Mouse (Mus musculus) lung, embryonic 15.5 days (tissue): ENCODE results near the gene Nsg1. TPM values are rescaled to one million over a fixed set of nuclear protein-coding genes. Genes with fewer than 3 reads are reported as not detected.

Experiments
- ATAC-seq: fragments of 200-750 bp; cut with Nextera tagmentation; 2 replicates; pipeline ENCODE4 v1.8.0; 2017; ENCODE audit warnings: moderate number of reproducible peaks, borderline replicate concordance; ENCODE audit not compliant: low FRiP score, low TSS enrichment; ENCODE audit errors: extremely low read depth
- H3K27ac ChIP-seq: fragments of 300-500 bp; sonication (generic); 2 replicates; pipeline ENCODE4 v1.5.1; 2015; ENCODE audit warnings: moderate library complexity, mild to moderate bottlenecking, inconsistent platforms
- H3K27me3 ChIP-seq: fragments of 300-500 bp; sonication (generic); 2 replicates; pipeline ENCODE4 v1.6.1; 2015; ENCODE audit warnings: inconsistent platforms
- H3K36me3 ChIP-seq: fragments of 300-500 bp; sonication (generic); 2 replicates; pipeline ENCODE4 v1.6.1; 2015; ENCODE audit warnings: inconsistent platforms
- H3K4me1 ChIP-seq: fragments of 300-500 bp; sonication (generic); 2 replicates; pipeline ENCODE4 v1.6.1; 2015; ENCODE audit warnings: inconsistent platforms
- H3K4me2 ChIP-seq: fragments of 300-500 bp; sonication (generic); 2 replicates; pipeline ENCODE4 v1.6.1; 2015; ENCODE audit warnings: inconsistent platforms, mild to moderate bottlenecking, moderate library complexity
- H3K4me3 ChIP-seq: fragments of 300-500 bp; sonication (generic); 2 replicates; pipeline ENCODE4 v1.5.1; 2015; ENCODE audit warnings: mild to moderate bottlenecking, inconsistent platforms
- H3K9ac ChIP-seq: fragments of 300-500 bp; sonication (generic); 2 replicates; pipeline ENCODE4 v1.6.1; 2015; ENCODE audit warnings: inconsistent platforms
- H3K9me3 ChIP-seq: fragments of 300-500 bp; sonication (generic); 2 replicates; pipeline ENCODE4 v1.6.1; 2016; ENCODE audit warnings: inconsistent platforms
- WGBS: fragments of 180-500 bp; shearing (Covaris S2); methylation state at CpG from one replicate; pipeline ENCODE4 v1.1.7; 2015; 5-methylcytosine and 5-hydroxymethylcytosine counted together
- polyA plus RNA-seq: library from polyadenylated mRNA; unstranded; fragments of >200 nt; fragmentation: Nextera tagmentation; extraction: Ambion mirVana; gene quantifications from 2 replicates; pipeline ENCODE4 v1.2.1, GENCODE M21; 2015

Nsg1 gene
- polyA plus RNA-seq, 1 experiment from 2014 or later, result 70.1 TPM

DNA sequence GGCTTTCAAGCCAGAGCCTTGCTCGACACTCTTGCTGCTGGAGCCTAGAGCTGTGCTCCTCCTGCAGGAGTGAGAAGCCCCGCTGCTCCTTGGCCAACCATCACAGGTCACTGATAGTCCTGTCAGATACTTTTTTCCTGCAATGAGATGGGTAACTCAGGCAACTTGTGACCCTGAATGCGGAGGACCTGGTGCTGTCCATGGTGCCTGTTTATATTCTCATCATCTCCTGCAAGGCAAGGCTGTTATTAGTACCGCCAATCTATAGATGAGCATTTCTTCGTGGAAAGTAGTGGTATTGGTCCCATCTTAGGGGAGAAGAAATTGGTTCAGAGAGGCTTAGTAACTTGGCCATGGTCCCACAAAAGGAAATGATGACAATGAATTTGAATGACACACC, 14.1 kb upstream of the Nsg1 start:
- H3K4me2 ChIP-seq, result no peak overlapping the region
- no peaks in the 10 kb centered on the region for H3K4me1 ChIP-seq
- no peaks in the 10 kb centered on the region for H3K27me3 ChIP-seq
- H3K4me3 ChIP-seq, result no peak overlapping the region
- H3K9ac ChIP-seq, result no peak overlapping the region
- no peaks in the 10 kb centered on the region for H3K36me3 ChIP-seq
- H3K27ac ChIP-seq, result no peak overlapping the region
- H3K9me3 ChIP-seq, result no peaks in the 10 kb centered on the region
- no peak for ATAC-seq
- 34% methylated on average over 5 of the region's 5 CpGs for WGBS

- 70% methylated on average over 11 of the region's 11 CpGs for WGBS
These were observed 8.8 kb upstream of the Nsg1 start for GRCm38 (mm10) chr5:38168497-38168896.

GRCm38 (mm10) chr5:38158947-38159633, 617 bp downstream of the Nsg1 start:
- Histone ChIP-seq H3K4me2 (peak overlapping the region; percentile 84), H3K27ac (no peak overlapping the region), H3K9ac (peak overlapping the region; percentile 62), H3K36me3 (peaks cover 12% of the 10 kb centered on the region; the same call in 1 of the 2 replicates), H3K27me3 (peaks cover 34% of the 10 kb centered on the region), H3K9me3 (no peaks in the 10 kb centered on the region), H3K4me3 (peak overlapping the region; percentile 67), H3K4me1 (peaks cover 8% of the 10 kb centered on the region)
- ATAC-seq, result peak; percentile 75
- under 1% methylated on average over 75 of the region's 79 CpGs for WGBS

More at GRCm38 (mm10) chr5:38168497-38168896, 8.8 kb upstream of the Nsg1 start:
- H3K9ac ChIP-seq, result no peak overlapping the region
- no peak overlapping the region for H3K27ac ChIP-seq
- no peaks in the 10 kb centered on the region for H3K9me3 ChIP-seq
- no peaks in the 10 kb centered on the region for H3K36me3 ChIP-seq
- H3K4me3 ChIP-seq, result no peak overlapping the region
- H3K27me3 ChIP-seq, result no peaks in the 10 kb centered on the region
- no peak for ATAC-seq
- no peak overlapping the region for H3K4me2 ChIP-seq
- no peaks in the 10 kb centered on the region for H3K4me1 ChIP-seq

DNA sequence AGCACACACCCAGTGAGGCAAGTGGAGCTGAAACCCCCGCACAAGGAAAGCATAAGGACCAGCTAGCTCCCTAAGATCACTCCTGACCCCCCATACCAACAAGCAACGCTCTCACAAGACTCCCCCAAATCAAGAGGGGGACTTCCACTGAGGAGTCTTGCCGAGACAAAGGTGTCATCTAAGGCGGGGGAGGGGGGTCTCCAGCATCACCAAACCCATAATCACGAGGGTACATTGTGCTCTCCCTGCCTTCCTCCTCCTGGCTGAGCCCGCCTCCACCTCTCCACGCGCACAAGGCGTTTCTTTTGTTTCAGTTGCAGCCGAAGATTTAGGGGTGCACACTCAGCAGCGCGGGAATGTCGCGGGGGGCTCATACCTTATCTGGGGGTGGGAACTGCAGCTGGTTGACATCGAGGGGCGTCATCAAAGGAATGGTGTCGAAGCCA, 1.2 kb downstream of the Nsg1 start:
- peak; percentile 4; the same call in 1 of the 2 replicates for ATAC-seq
- peak overlapping the region; percentile 84 for H3K4me2 ChIP-seq
- H3K36me3 ChIP-seq, result peaks cover 12% of the 10 kb centered on the region; the same call in 1 of the 2 replicates
- peaks cover 34% of the 10 kb centered on the region for H3K27me3 ChIP-seq
- peak overlapping the region; percentile 67 for H3K4me3 ChIP-seq
- H3K27ac ChIP-seq, result no peak overlapping the region
- peaks cover 8% of the 10 kb centered on the region for H3K4me1 ChIP-seq
- 3% methylated on average over 16 of the region's 17 CpGs for WGBS
- H3K9me3 ChIP-seq, result no peaks in the 10 kb centered on the region
- H3K9ac ChIP-seq, result peak overlapping the region; percentile 62

DNA sequence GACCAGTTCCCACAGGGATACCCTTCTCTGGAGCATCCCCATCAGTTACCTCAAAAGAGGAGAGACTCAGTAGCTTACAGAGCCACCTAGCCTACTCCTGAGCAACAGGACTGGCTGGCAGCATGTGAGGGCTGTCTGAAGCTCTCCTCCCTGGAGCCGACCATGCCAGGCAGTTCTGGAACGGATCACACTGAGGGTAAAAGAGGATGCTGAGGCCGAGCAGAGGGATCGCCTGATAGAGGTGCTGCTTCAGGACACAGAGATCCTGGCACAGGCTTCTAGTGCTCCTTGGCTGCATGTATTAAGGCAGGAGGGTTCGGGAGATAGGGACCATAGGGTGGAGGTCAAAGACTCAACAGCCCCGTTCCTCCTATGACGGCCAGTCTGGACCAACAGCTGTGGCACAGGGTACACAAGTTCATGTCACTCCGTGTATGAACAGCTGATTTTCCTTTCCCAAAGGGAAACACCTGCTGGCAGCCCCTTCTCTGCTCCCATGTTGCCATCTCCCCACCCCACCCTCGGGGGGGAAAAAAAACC, 2.2 kb downstream of the Nsg1 start:
- Histone ChIP-seq H3K27me3 (peaks cover 34% of the 10 kb centered on the region), H3K9ac (no peak overlapping the region), H3K9me3 (no peaks in the 10 kb centered on the region), H3K4me1 (peaks cover 8% of the 10 kb centered on the region), H3K27ac (no peak overlapping the region), H3K4me3 (0 out of 2 replicates have a peak overlapping the region, but pooled peaks have one; percentile 67), H3K4me2 (peak overlapping the region; percentile 84; the same call in 1 of the 2 replicates), H3K36me3 (peaks cover 12% of the 10 kb centered on the region; the same call in 1 of the 2 replicates)
- ATAC-seq, result no peak
- 57% methylated on average over 9 of the region's 9 CpGs for WGBS

- Histone ChIP-seq H3K36me3 (peaks cover 20% of the 10 kb centered on the region; the same call in 1 of the 2 replicates), H3K4me3 (no peak overlapping the region), H3K27ac (no peak overlapping the region), H3K9ac (no peak overlapping the region), H3K4me1 (no peaks in the 10 kb centered on the region), H3K9me3 (no peaks in the 10 kb centered on the region), H3K4me2 (no peak overlapping the region), H3K27me3 (no peaks in the 10 kb centered on the region; the same call in none of the 2 replicates)
- no peak for ATAC-seq
- WGBS, result 77% methylated on average over 5 of the region's 5 CpGs
These were observed 6.1 kb downstream of the Nsg1 start for GRCm38 (mm10) chr5:38153636-38154035.

- H3K9ac ChIP-seq, result no peak overlapping the region
- no peak for ATAC-seq
- H3K4me2 ChIP-seq, result no peak overlapping the region
- H3K9me3 ChIP-seq, result no peaks in the 10 kb centered on the region
- no peaks in the 10 kb centered on the region for H3K27me3 ChIP-seq
- peaks cover 20% of the 10 kb centered on the region; the same call in 1 of the 2 replicates for H3K36me3 ChIP-seq
- H3K4me1 ChIP-seq, result no peaks in the 10 kb centered on the region
- no peak overlapping the region for H3K4me3 ChIP-seq
- 79% methylated on average over 10 of the region's 10 CpGs for WGBS
- no peak overlapping the region for H3K27ac ChIP-seq
These were observed 7.3 kb downstream of the Nsg1 start for GRCm38 (mm10) chr5:38152201-38153108.

GRCm38 (mm10) chr5:38151264-38151663, 8.4 kb downstream of the Nsg1 start:
- Histone ChIP-seq H3K4me3 (no peak overlapping the region), H3K27ac (no peak overlapping the region), H3K36me3 (peaks cover 18% of the 10 kb centered on the region; the same call in 1 of the 2 replicates), H3K4me2 (no peak overlapping the region), H3K4me1 (no peaks in the 10 kb centered on the region), H3K9me3 (no peaks in the 10 kb centered on the region), H3K27me3 (no peaks in the 10 kb centered on the region), H3K9ac (no peak overlapping the region)
- 51% methylated on average over 3 of the region's 3 CpGs for WGBS
- no peak for ATAC-seq

- no peak overlapping the region for H3K4me2 ChIP-seq
- no peak overlapping the region for H3K9ac ChIP-seq
- no peaks in the 10 kb centered on the region for H3K9me3 ChIP-seq
- H3K4me3 ChIP-seq, result no peak overlapping the region
- no peak for ATAC-seq
- peaks cover 8% of the 10 kb centered on the region; the same call in 1 of the 2 replicates for H3K36me3 ChIP-seq
- H3K27ac ChIP-seq, result no peak overlapping the region
- 67% methylated on average over 6 of the region's 6 CpGs for WGBS
- H3K4me1 ChIP-seq, result no peaks in the 10 kb centered on the region
- H3K27me3 ChIP-seq, result no peaks in the 10 kb centered on the region
These were observed 13.2 kb downstream of the Nsg1 start for GRCm38 (mm10) chr5:38146524-38146923.

- no peak for ATAC-seq
- no peaks in the 10 kb centered on the region for H3K4me1 ChIP-seq
- H3K9ac ChIP-seq, result no peak overlapping the region
- WGBS, result 81% methylated on average over 6 of the region's 6 CpGs
- H3K36me3 ChIP-seq, result peaks cover 11% of the 10 kb centered on the region; the same call in 1 of the 2 replicates
- no peak overlapping the region for H3K4me2 ChIP-seq
- no peak overlapping the region for H3K4me3 ChIP-seq
- H3K27me3 ChIP-seq, result no peaks in the 10 kb centered on the region
- H3K27ac ChIP-seq, result no peak overlapping the region
- no peaks in the 10 kb centered on the region for H3K9me3 ChIP-seq
These were observed 18.8 kb downstream of the Nsg1 start for GRCm38 (mm10) chr5:38140893-38141292.

DNA sequence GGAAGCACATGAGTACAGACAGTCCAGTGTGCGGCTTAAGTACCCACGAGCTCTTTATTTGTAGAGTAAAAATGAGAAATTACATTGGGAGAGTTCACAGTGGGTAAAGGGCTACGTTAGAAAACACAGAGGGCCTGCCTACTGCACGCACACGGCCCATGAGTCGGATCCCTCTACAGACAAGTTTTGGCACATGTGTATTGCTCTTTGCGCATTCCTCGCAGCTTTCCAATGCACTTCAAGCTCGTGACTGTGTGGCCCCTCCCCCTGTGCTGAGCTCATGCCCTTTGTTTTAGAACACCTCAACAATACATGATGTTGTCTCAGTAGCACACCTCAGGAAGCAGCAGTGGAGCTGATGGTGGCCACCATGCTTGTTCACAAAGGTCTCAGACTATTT, 22.5 kb downstream of the Nsg1 start:
- no peaks in the 10 kb centered on the region for H3K9me3 ChIP-seq
- peaks cover 13% of the 10 kb centered on the region; the same call in 1 of the 2 replicates for H3K36me3 ChIP-seq
- H3K4me2 ChIP-seq, result no peak overlapping the region
- H3K9ac ChIP-seq, result no peak overlapping the region
- no peak for ATAC-seq
- no peaks in the 10 kb centered on the region for H3K4me1 ChIP-seq
- H3K4me3 ChIP-seq, result no peak overlapping the region
- 81% methylated on average over 9 of the region's 9 CpGs for WGBS
- no peaks in the 10 kb centered on the region for H3K27me3 ChIP-seq
- H3K27ac ChIP-seq, result no peak overlapping the region
